Mouse (Mus musculus) forebrain, embryonic 11.5 days (tissue): ENCODE data around the gene Nhlh1. TPM values are rescaled to one million over a fixed set of nuclear protein-coding genes. Genes with fewer than 3 reads are reported as not detected.

ENCODE experiments used
- polyA plus RNA-seq: library from polyadenylated mRNA; unstranded; fragments of >200 nt; fragmentation: Nextera tagmentation; extraction: Ambion mirVana; gene quantifications from 2 replicates; pipeline ENCODE4 v1.2.1, GENCODE M21; 2014

The Nhlh1 gene
- polyA plus RNA-seq, 1 experiment from 2014 or later, result 6.0 TPM

Other genes with a start within 250 kb of the Nhlh1 start
- 0.69 and 0.87 TPM in 2 replicates for gene Cd84, start 217.9 kb downstream of the Nhlh1 start, polyA plus RNA-seq
- gene Gm10521, start 161.9 kb downstream of the Nhlh1 start, polyA plus RNA-seq, result not detected in 2 replicates
- 0.11 TPM in 1 of 2 replicates, not detected in the other for gene Slamf6, start 140.1 kb downstream of the Nhlh1 start, polyA plus RNA-seq
- gene Vangl2, start 29.1 kb downstream of the Nhlh1 start, polyA plus RNA-seq, result 47.0 and 49.3 TPM in 2 replicates
- 182 and 187 TPM in 2 replicates for gene Copa, start 25.0 kb upstream of the Nhlh1 start, polyA plus RNA-seq
- gene Ncstn, start 25.2 kb upstream of the Nhlh1 start, polyA plus RNA-seq, result 107 and 117 TPM in 2 replicates
- 146 and 150 TPM in 2 replicates for gene Pex19, start 69.2 kb upstream of the Nhlh1 start, polyA plus RNA-seq
- gene Dcaf8, start 90.5 kb upstream of the Nhlh1 start, polyA plus RNA-seq, result 116 and 118 TPM in 2 replicates
- 371 and 409 TPM in 2 replicates for gene Pea15a, start 149.2 kb upstream of the Nhlh1 start, polyA plus RNA-seq
- 1.1 and 2.0 TPM in 2 replicates for gene Casq1, start 162.3 kb upstream of the Nhlh1 start, polyA plus RNA-seq
- 0.08 TPM in 1 of 2 replicates, not detected in the other for gene Atp1a4, start 200.8 kb upstream of the Nhlh1 start, polyA plus RNA-seq
- gene Igsf8, start 204.1 kb upstream of the Nhlh1 start, polyA plus RNA-seq, result 104 and 122 TPM in 2 replicates
- gene Atp1a2, start 240.5 kb upstream of the Nhlh1 start, polyA plus RNA-seq, result 1.5 and 2.1 TPM in 2 replicates